Mouse (Mus musculus) ovary, adult 18-20 months (tissue): Measurements from ENCODE around the gene Taf4.
A peak's percentile ranks its signal among the peaks of the same experiment; 100 is the strongest.

Experiments used
- DNase-seq: peaks from one replicate; pipeline ENCODE4 v3.0.0; 2022; ENCODE audit warnings: low spot score, mixed read lengths

The Taf4 gene

GRCm38 (mm10) chr2:179976628-179977343 lies at the start of gene Taf4:
TSS of gene Taf4 (minus strand) at chr2:179976646.
- peak; percentile 80 for DNase-seq

GRCm38 (mm10) chr2:180025861-180026200 lies 49.4 kb upstream of the Taf4 start:
- no peak for DNase-seq

DNA sequence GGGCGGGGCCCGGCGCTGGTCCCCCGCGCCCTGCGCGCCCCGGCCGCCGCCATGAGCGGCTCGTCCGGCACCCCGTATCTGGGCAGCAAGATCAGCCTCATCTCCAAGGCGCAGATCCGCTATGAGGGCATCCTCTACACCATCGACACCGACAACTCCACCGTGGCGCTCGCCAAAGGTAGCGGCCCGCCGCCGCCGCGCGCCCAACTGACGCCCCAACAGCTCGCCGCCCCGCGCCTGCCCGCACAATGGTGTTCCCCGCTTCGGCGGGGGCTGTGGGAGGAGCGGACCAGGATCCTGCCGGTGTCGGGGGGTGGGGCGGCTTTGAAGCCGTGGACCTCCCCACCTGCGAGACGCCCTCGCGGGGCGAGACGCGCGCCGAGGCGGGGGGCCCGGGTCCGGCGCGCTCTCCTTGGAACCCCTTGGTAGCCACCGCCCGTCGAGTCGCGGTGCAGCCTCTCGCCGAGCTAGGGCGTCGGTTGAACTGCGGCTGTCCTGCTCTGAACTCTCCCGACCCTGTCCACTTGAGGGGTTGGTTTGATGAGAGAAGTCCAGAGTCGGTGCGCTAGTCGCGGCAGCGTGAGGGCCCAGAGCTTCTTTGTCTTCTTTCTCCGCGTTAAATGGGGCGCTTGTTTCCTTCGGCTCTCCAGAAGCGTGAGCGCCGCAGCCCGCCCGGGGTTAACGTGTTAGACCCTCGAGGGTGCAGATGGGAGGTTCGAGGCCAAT lies 48.9 kb upstream of the Taf4 start:
- peak; percentile 30 for DNase-seq

DNA sequence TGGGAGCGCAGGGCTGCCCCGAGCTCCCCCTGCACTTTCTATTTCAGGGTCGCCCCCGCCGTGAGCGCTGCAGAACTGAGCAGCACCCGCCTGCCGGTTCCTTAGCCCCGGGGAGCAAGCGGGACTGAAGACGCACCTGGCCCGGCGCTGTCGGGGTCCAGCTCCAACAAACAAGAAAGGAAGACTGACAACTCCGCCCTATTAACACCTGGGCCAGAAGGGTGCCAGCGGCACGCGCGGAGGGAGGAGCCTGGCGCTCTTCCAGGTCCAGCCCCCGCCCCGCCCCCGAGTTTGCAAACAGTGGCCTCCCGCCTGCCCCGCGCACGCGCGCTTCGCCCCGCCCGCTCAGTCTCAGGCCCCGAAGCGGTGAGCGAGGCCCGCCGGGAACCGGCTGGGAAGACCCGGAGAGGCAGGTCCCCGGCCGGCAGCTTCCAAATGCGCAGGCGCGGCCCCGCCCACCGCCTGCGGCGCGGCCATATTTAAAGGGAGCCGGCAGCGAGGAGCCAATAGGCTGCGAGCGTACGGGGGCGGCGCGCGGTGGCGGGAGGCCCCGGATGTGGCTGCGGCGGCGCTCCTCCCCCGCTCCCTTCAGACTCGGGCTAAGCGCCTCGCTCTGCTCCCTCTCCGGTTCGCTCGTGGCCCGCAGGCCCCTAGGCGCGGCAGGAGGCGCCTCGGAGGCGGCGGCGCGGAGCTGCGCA lies 48.1 kb upstream of the Taf4 start, which contains the start of gene Lsm14b:
Gene Lsm14b, plus strand, starts transcription at position 587 of the 698 bp plus-strand sequence.
- peak; percentile 99 for DNase-seq

GRCm38 (mm10) chr2:180022751-180023150 lies 46.3 kb upstream of the Taf4 start:
- no peak for DNase-seq

DNA sequence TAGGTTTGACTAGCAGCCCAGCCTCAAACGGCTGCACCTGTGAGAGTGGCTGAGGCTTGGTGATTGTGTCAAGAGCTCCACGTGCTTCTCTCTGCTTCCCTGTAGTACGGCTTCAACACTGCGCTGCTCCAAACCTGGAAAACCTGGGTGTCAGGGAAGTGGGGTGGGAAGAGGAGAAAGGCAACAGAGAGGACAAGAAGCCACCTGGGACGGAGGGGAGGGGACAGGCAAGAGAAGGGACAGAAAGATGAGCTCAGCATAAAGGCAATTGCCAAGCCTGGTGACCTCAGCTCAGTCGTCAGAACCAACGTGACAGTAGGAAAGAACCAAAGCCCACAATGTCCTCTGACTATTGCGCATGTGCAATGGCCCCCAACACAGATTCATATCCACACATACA lies 44.5 kb upstream of the Taf4 start:
- no peak for DNase-seq

DNA sequence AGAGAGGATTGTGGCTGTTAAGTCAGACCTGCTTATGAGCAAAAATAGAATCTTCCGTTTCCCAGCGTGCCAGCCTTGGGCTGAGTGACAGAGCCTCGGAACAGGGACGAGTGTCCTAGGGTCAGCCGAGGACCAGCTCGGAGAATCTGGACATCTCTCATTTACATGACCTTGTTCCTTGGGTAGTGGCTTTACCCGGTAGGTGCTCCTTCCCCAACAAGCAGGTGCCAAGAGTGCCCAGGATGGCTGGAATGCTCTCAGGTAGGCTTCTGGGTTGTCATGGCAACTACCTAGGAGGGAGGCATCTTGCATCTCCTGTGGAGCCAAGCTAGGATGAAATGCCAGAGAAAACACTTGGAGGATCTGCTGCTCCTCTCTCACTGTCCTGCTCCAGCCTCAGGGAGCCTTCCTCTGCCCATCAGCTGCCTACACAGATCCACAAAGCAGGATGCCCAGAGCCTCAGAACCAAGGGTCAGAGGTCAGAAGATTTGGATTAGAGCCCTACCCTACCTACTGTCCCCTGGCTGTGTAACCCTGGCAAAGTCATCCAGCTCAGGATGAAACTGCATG lies 43.7 kb upstream of the Taf4 start:
- no peak for DNase-seq

GRCm38 (mm10) chr2:180018573-180018972 lies 42.1 kb upstream of the Taf4 start:
- DNase-seq, result no peak

GRCm38 (mm10) chr2:180017632-180018031 lies 41.2 kb upstream of the Taf4 start:
- DNase-seq, result no peak

DNA sequence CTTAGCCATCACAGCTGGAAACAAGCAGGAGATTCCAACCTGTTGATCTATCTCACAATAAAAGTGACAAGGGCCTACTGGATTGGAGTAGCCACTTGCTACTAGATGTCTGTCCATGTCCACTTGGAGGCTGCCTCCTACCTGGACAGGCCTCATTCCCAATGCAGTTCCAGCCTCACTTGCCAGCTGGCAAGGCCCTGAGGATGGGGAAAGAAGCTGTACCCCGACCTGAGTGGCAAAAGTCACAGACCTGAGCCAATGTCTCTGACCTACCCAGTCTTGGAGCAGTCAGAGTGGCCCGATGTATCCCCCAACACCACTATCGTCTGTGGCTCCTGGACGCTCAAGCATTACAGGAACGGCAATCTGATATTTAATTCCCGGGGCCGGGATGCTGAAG lies 37.2 kb upstream of the Taf4 start:
- no peak for DNase-seq

- DNase-seq, result no peak
Observed at GRCm38 (mm10) chr2:180011370-180011769, 34.9 kb upstream of the Taf4 start.

GRCm38 (mm10) chr2:180010686-180011085 lies 34.2 kb upstream of the Taf4 start:
- no peak for DNase-seq

DNA sequence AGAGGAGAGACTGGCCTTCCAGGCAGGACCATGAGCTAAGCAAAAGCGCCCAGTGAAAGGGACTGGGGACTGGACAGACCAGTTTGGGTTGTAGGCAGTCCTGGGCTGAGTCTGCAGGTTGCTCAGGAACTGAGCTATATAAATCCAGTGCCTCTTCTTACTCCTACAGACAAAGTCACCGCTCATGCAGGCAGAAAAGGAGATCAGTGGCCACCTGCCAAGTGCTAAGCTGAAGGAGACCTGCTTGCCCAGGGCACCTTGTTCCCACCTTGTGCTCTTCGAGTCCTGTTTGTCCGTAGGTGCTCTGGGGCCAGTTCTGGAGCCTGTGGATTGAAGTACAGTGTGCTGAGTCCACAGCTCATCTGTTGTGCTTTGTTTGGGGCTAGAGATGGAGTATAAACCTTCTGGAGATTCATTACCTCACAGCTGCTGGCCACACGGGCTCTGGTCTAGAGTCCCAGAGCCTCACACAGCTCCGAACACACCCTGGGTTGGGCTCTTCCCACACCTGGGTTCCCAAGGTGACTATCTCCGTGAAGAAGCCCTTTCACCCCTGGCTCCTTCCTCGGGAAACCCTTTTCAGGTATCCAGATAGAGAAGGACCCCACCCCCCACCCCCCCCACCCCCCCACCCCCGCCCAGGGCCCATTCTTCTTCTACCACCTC lies 30.0 kb upstream of the Taf4 start:
- no peak for DNase-seq

GRCm38 (mm10) chr2:180005656-180006351 lies 29.4 kb upstream of the Taf4 start:
- no peak for DNase-seq

DNA sequence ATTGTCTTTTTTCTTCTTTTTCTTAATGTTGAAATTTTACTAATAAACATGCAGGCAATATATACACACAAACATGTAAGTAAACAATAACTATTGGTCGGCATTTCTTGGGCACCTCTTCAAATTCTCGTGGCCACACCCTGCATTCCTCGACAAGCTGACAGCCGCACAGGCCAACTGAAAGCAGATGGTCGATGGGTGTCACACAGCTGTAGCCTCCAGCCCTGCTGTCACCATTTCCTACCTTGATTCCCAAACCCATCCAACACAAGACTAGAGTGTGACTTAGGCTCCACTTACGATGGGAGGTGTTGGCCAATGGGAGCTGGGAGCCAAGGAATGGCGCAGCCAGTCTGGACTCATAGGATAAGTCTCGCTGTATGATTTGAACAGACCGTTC lies 25.2 kb upstream of the Taf4 start:
- DNase-seq, result no peak

DNA sequence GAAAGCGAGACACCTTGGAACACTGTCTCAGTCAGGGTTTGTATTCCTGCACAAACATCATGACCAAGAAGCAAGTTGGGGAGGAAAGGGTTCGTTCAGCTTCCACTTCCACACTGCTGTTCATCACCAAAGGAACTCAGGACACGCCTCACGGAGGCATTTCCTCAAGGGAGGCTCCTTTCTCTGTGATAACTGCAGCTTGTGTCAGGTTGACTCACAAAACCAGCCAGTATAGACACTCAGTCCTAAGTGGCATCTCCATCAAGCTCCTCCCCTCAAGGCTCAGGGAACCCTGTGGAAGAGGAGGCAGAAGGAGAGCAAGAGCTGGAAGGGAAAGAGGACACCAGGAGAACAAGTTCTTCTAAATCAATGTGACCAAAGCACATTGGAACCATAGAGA lies 22.0 kb upstream of the Taf4 start:
- DNase-seq, result no peak

DNA sequence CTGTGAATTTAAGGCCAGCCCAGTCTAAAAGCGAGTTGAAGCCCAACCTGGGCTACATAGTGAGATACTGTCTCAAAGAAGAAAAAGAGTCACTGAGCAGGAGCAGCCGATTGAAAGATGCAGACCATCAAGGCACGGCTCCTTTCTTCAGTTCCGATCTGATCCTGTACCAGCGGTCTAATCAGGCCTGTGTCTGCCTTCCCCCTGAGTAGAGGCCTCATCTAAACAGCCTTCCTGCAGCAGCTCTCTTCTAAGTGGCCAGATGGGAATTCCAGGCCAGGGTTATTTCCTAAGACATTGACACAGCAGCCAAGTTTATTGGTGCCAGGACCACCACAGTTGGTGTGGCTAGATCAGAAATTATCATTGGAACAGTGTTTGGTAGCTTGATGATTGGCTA lies 16.6 kb upstream of the Taf4 start:
- DNase-seq, result no peak

- no peak for DNase-seq
Observed at GRCm38 (mm10) chr2:179989098-179989497, 12.7 kb upstream of the Taf4 start.

GRCm38 (mm10) chr2:179986437-179987022 lies 10.1 kb upstream of the Taf4 start:
- no peak for DNase-seq

GRCm38 (mm10) chr2:179985695-179986094 lies 9.2 kb upstream of the Taf4 start:
- no peak for DNase-seq

- no peak for DNase-seq
Observed at GRCm38 (mm10) chr2:179984830-179985229, 8.4 kb upstream of the Taf4 start.
